ENCODE assay signal across 9 mouse cellular contexts in the genomic region with DNA sequence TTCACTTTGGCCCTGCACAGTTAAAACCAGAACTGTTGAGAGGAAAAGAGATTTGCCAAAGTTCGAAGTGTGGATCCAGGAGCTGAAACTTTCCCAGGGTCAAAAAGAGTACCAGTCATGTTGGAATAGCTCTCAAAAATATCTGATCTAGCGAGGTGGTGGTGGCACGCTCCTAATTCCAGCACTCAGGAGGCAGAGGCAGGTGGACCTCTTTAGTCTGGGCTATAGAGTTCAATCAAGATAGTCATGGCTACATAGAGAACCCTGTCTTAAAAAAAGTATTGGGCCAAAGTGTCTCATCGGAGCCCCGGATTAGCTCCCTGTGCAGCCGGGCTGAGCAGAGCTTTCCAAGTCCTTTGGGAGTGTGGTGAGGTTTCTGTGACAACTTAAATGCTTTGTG. TPM values are rescaled to one million over a fixed set of nuclear protein-coding genes. Genes with fewer than 3 reads are reported as not detected.
DNase-seq lines count a peak whose midpoint lies in the region; ATAC-seq lines count a peak whose summit lies in the region.
"Had no signal": no experiment of that assay in that cellular context is flagged by ENCODE, and none has a peak within 500 bp of the region (broad histone marks: within the 10 kb centered on the region; RNA-seq: fewer than 3 reads in every experiment).

No protein-coding gene starts in this region.

- H3K9me3 ChIP-seq in kidney, embryonic 14.5 days (ENCODE audit: control insufficient read depth, low read length): no peaks in the 10 kb centered on the region
- H3K9me3 ChIP-seq in hindbrain, embryonic 14.5 days (ENCODE audit: control insufficient read depth, low read length): no peaks in the 10 kb centered on the region
- H3K9me3 ChIP-seq in midbrain, embryonic 13.5 days: no peaks in the 10 kb centered on the region

- no peaks in the 10 kb centered on the region for H3K36me3 ChIP-seq in kidney, embryonic 14.5 days (ENCODE audit: control insufficient read depth, insufficient read depth, low read length)
- H3K36me3 ChIP-seq in hindbrain, embryonic 14.5 days (replicated peaks; ENCODE audit: control insufficient read depth, insufficient read depth): no peaks in the 10 kb centered on the region
- no peaks in the 10 kb centered on the region; the same call in 1 of the 2 replicates for H3K36me3 ChIP-seq in midbrain, embryonic 13.5 days

- 82% methylated on average over 6 of the region's 6 CpGs for WGBS in kidney, embryonic 14.5 days
- 65% methylated on average over 6 of the region's 6 CpGs for WGBS in hindbrain, embryonic 14.5 days
- WGBS in midbrain, embryonic 13.5 days: 62% methylated on average over 6 of the region's 6 CpGs

- peaks cover 25% of the 10 kb centered on the region for H3K4me1 ChIP-seq in kidney, embryonic 14.5 days (ENCODE audit: control insufficient read depth, insufficient read depth, low read length)
- peaks cover 19% of the 10 kb centered on the region for H3K4me1 ChIP-seq in brown adipose tissue, adult 24 weeks (ENCODE audit: control insufficient read depth, insufficient read depth, insufficient read length, low read length)
- H3K4me1 ChIP-seq in hindbrain, embryonic 14.5 days (replicated peaks; ENCODE audit: control insufficient read depth, insufficient read depth, low read length): peaks cover 37% of the 10 kb centered on the region
- peaks cover 46% of the 10 kb centered on the region for H3K4me1 ChIP-seq in midbrain, embryonic 13.5 days (replicated peaks)

- H3K9ac ChIP-seq in kidney, embryonic 14.5 days (ENCODE audit: low read depth, low read length): peak overlapping the region; percentile 91
- peak overlapping the region; percentile 91 for H3K9ac ChIP-seq in hindbrain, embryonic 14.5 days
- H3K9ac ChIP-seq in midbrain, embryonic 13.5 days (replicated peaks): peak overlapping the region; percentile 95

- no peaks in the 10 kb centered on the region for H3K27me3 ChIP-seq in kidney, embryonic 14.5 days (ENCODE audit: control insufficient read depth, insufficient read depth, low read length)
- H3K27me3 ChIP-seq in hindbrain, embryonic 14.5 days (ENCODE audit: control insufficient read depth, insufficient read depth, low read length): no peaks in the 10 kb centered on the region
- no peaks in the 10 kb centered on the region for H3K27me3 ChIP-seq in midbrain, embryonic 13.5 days

- DNase-seq in kidney, adult 11 months: no peak
- no peak for DNase-seq in hindbrain, embryonic 14.5 days (ENCODE audit: low spot score)
- DNase-seq in urinary bladder, postnatal 14 days (ENCODE audit: low spot score): no peak
- DNase-seq in embryo, embryonic 10.5 days (ENCODE audit: low spot score): no peak
- no peak for DNase-seq in gastrocnemius, postnatal 4 days (ENCODE audit: low spot score in 2 of 2)
- DNase-seq: lung, postnatal 10 days had no signal

- H3K4me3 ChIP-seq in kidney, embryonic 14.5 days (ENCODE audit: low read length): peak overlapping the region; percentile 86
- H3K4me3 ChIP-seq in brown adipose tissue, adult 24 weeks (ENCODE audit: insufficient read depth, low read depth, low read length): peak overlapping the region; percentile 27; the same call in 1 of the 2 replicates
- H3K4me3 ChIP-seq in hindbrain, embryonic 14.5 days (replicated peaks; ENCODE audit: low read length): peak overlapping the region; percentile 85
- H3K4me3 ChIP-seq in midbrain, embryonic 13.5 days (replicated peaks): peak overlapping the region; percentile 78

- no peak for ATAC-seq in kidney, embryonic 14.5 days (ENCODE audit: low FRiP score, low TSS enrichment)
- ATAC-seq in hindbrain, embryonic 14.5 days (ENCODE audit: low FRiP score): no peak
- ATAC-seq in midbrain, embryonic 13.5 days: no peak

- H3K27ac ChIP-seq in kidney, embryonic 14.5 days (ENCODE audit: low read depth, low read length): peak overlapping the region; percentile 89; the same call in 1 of the 2 replicates
- H3K27ac ChIP-seq in brown adipose tissue, adult 24 weeks (replicated peaks; ENCODE audit: low read depth, low read length): no peak overlapping the region
- H3K27ac ChIP-seq in hindbrain, embryonic 14.5 days: peak overlapping the region; percentile 99
- H3K27ac ChIP-seq in midbrain, embryonic 13.5 days: no peak overlapping the region

- peak overlapping the region; percentile 85 for H3K4me2 ChIP-seq in kidney, embryonic 14.5 days (replicated peaks; ENCODE audit: low read depth, low read length)
- peak overlapping the region; percentile 65 for H3K4me2 ChIP-seq in hindbrain, embryonic 14.5 days (replicated peaks)
- peak overlapping the region; percentile 84 for H3K4me2 ChIP-seq in midbrain, embryonic 13.5 days (replicated peaks)

RNA-seq across cellular contexts. Expression of a gene that starts 1.7 kb away (rescaled TPM):
- polyA plus RNA-seq in kidney, embryonic 14.5 days (2014; fragmentation: Nextera tagmentation; extraction: Ambion mirVana): 27.1 and 44.0 TPM in 2 replicates
- 5.8 and 7.0 TPM in 2 replicates for polyA plus RNA-seq in brown adipose tissue, adult 24 weeks (2012; ENCODE audit: insufficient read depth, insufficient read length, missing spikeins)
- polyA plus RNA-seq in hindbrain, embryonic 14.5 days (2014; fragmentation: Nextera tagmentation; extraction: Ambion mirVana): 47.3 and 47.5 TPM in 2 replicates
- polyA plus RNA-seq in midbrain, embryonic 13.5 days (2015; fragmentation: Nextera tagmentation; extraction: Ambion mirVana): 23.8 and 24.6 TPM in 2 replicates
- total RNA-seq in gastrocnemius, postnatal 4 days (2021): 10 to 100 TPM; 22.5 to 28.9 TPM

RNA-seq across cellular contexts. Expression of a gene that starts 46.4 kb away (rescaled TPM):
- 231 and 270 TPM in 2 replicates for polyA plus RNA-seq in kidney, embryonic 14.5 days (2014; fragmentation: Nextera tagmentation; extraction: Ambion mirVana)
- polyA plus RNA-seq in brown adipose tissue, adult 24 weeks (2012; ENCODE audit: insufficient read depth, insufficient read length, missing spikeins): 1,109 and 1,394 TPM in 2 replicates
- polyA plus RNA-seq in hindbrain, embryonic 14.5 days (2014; fragmentation: Nextera tagmentation; extraction: Ambion mirVana): 441 and 514 TPM in 2 replicates
- 364 and 385 TPM in 2 replicates for polyA plus RNA-seq in midbrain, embryonic 13.5 days (2015; fragmentation: Nextera tagmentation; extraction: Ambion mirVana)
- total RNA-seq in gastrocnemius, postnatal 4 days (2021): 100 to 1,000 TPM; 385 to 388 TPM

RNA-seq across cellular contexts. Expression of a gene that starts 46.5 kb away (rescaled TPM):
- 40.6 and 45.7 TPM in 2 replicates for polyA plus RNA-seq in kidney, embryonic 14.5 days (2014; fragmentation: Nextera tagmentation; extraction: Ambion mirVana)
- polyA plus RNA-seq in brown adipose tissue, adult 24 weeks (2012; ENCODE audit: insufficient read depth, insufficient read length, missing spikeins): 7.0 and 15.9 TPM in 2 replicates
- 29.5 and 30.9 TPM in 2 replicates for polyA plus RNA-seq in hindbrain, embryonic 14.5 days (2014; fragmentation: Nextera tagmentation; extraction: Ambion mirVana)
- 39.6 and 43.1 TPM in 2 replicates for polyA plus RNA-seq in midbrain, embryonic 13.5 days (2015; fragmentation: Nextera tagmentation; extraction: Ambion mirVana)
- total RNA-seq in gastrocnemius, postnatal 4 days (2021): 10 to 100 TPM; 14.2 TPM

Comparison
In these comparisons a context has a peak if more than half of its experiments do, and no peak if none do; other contexts are left out.
1. H3K27ac ChIP-seq: peak in kidney, embryonic 14.5 days (single experiment) and hindbrain, embryonic 14.5 days (single experiment); none in brown adipose tissue, adult 24 weeks (single experiment) and midbrain, embryonic 13.5 days (single experiment).
2. H3K4me3 ChIP-seq: peak in every context shown above with its lines; median percentile 86 in kidney, embryonic 14.5 days; 85 in hindbrain, embryonic 14.5 days; 78 in midbrain, embryonic 13.5 days; 27 in brown adipose tissue, adult 24 weeks.
3. Peak in every context shown above with its lines, with median percentiles within 50 percentile points of each other: H3K4me2 ChIP-seq and H3K9ac ChIP-seq.